9 mouse cellular contexts compared by ENCODE assay signal in the genomic region with DNA sequence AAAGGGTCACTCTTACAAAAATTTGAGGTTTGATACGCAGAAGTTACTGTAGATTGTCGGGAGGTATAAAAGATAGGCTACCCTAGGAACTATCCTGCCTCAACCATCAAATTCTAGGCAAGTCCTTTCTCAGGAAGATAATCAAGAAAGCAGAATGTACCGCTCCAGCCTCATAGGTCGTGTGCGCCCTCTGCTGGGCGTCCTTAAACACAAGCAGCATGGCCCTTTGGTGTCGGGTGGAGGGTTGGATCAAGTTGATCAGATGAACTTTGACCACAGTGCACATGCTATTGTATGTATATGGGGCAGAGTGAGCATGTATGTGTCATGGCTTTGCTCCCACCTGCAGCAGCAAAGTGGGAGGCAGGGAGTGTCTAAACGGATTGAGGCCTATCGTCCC. TPM values are rescaled to one million over a fixed set of nuclear protein-coding genes. Genes with fewer than 3 reads are reported as not detected.
DNase-seq lines count a peak whose midpoint lies in the region; ATAC-seq and TF ChIP-seq lines count a peak whose summit lies in the region.
"Had no signal": no experiment of that assay in that cellular context is flagged by ENCODE, and none has a peak within 500 bp of the region (broad histone marks: within the 10 kb centered on the region; RNA-seq: fewer than 3 reads in every experiment).

No protein-coding gene starts in this region.

- no peaks in the 10 kb centered on the region for H3K36me3 ChIP-seq in thymus, adult 2 months (ENCODE audit: control insufficient read depth, insufficient read depth, low read length)
- H3K36me3 ChIP-seq in embryonic facial prominence, embryonic 14.5 days (ENCODE audit: control insufficient read depth, insufficient read depth, low read length) = no peaks in the 10 kb centered on the region
- no peaks in the 10 kb centered on the region for H3K36me3 ChIP-seq in intestine, embryonic 14.5 days (ENCODE audit: control insufficient read depth, insufficient read depth, low read length)
- no peaks in the 10 kb centered on the region for H3K36me3 ChIP-seq in neural tube, embryonic 15.5 days

- intact Hi-C loops in left cerebral cortex, postnatal 36 days (cut with DNase I) = loop anchor here (1.0 to 5.0 kb wide), 2 partner anchors 59 to 101 kb away; no protein-coding TSS in a partner anchor

- 0 out of 2 replicates have a peak, but pooled peaks cover 3% of the 10 kb centered on the region for H3K9me3 ChIP-seq in embryonic facial prominence, embryonic 14.5 days (ENCODE audit: control insufficient read depth, low read length)
- H3K9me3 ChIP-seq in intestine, embryonic 14.5 days (ENCODE audit: control insufficient read depth, low read length) = 0 out of 2 replicates have a peak, but pooled peaks cover 2% of the 10 kb centered on the region
- no peaks in the 10 kb centered on the region for H3K9me3 ChIP-seq in neural tube, embryonic 15.5 days (replicated peaks)

- DNase-seq in thymus, adult 2 months = peak; percentile 11
- no peak for DNase-seq in thymus, adult 18-20 months
- DNase-seq in embryonic facial prominence, embryonic 14.5 days (ENCODE audit: low spot score) = peak; percentile 83
- peak; percentile 74 for DNase-seq in intestine, embryonic 14.5 days (ENCODE audit: low spot score)
- DNase-seq in left cerebral cortex, postnatal 36 days (ENCODE audit: low spot score in 2 of 2) = peak; percentile 43 to 55

- no peaks in the 10 kb centered on the region for H3K4me1 ChIP-seq in thymus, adult 2 months (replicated peaks; ENCODE audit: control insufficient read depth, insufficient read depth, low read length)
- H3K4me1 ChIP-seq in bone marrow, adult 2 months (ENCODE audit: control insufficient read depth, insufficient read depth, low read length) = no peaks in the 10 kb centered on the region
- H3K4me1 ChIP-seq in embryonic facial prominence, embryonic 14.5 days (ENCODE audit: control insufficient read depth, insufficient read depth, low read length) = no peaks in the 10 kb centered on the region
- H3K4me1 ChIP-seq in intestine, embryonic 14.5 days (replicated peaks; ENCODE audit: control insufficient read depth, insufficient read depth, low read length) = no peaks in the 10 kb centered on the region
- H3K4me1 ChIP-seq in neural tube, embryonic 15.5 days = no peaks in the 10 kb centered on the region

- H3K27me3 ChIP-seq in thymus, adult 2 months (ENCODE audit: control insufficient read depth, insufficient read depth, low read length) = no peaks in the 10 kb centered on the region
- H3K27me3 ChIP-seq in embryonic facial prominence, embryonic 14.5 days (replicated peaks; ENCODE audit: control insufficient read depth, insufficient read depth, low read length) = no peaks in the 10 kb centered on the region
- no peaks in the 10 kb centered on the region for H3K27me3 ChIP-seq in intestine, embryonic 14.5 days (replicated peaks; ENCODE audit: control insufficient read depth, insufficient read depth, low read length)
- peaks cover 6% of the 10 kb centered on the region; the same call in 1 of the 2 replicates for H3K27me3 ChIP-seq in neural tube, embryonic 15.5 days (replicated peaks)

- TF ChIP-seq CTCF in thymus, adult 2 months (IDR thresholded peaks at IDR 0.05; ENCODE audit: borderline replicate concordance, control insufficient read depth, extremely low read depth, insufficient read depth, low read length, poor library complexity) = peak; percentile 60; the same call in 1 of the 2 replicates
- peak; percentile 78 for TF ChIP-seq CTCF in bone marrow, adult 2 months (IDR thresholded peaks at IDR 0.05; ENCODE audit: control insufficient read depth, insufficient read depth, low read length)

- WGBS in thymus, adult 2 months = 20% methylated on average over 9 of the region's 9 CpGs
- WGBS in bone marrow, adult 2 months = 19% methylated on average over 9 of the region's 9 CpGs
- 14% methylated on average over 9 of the region's 9 CpGs for WGBS in embryonic facial prominence, embryonic 14.5 days
- 15% methylated on average over 9 of the region's 9 CpGs for WGBS in intestine, embryonic 14.5 days
- 15% methylated on average over 9 of the region's 9 CpGs for WGBS in neural tube, embryonic 15.5 days

- H3K27ac ChIP-seq in thymus, adult 2 months (ENCODE audit: control insufficient read depth, insufficient read depth, low read length) = no peak overlapping the region
- no peak overlapping the region for H3K27ac ChIP-seq in bone marrow, adult 2 months (ENCODE audit: control insufficient read depth, insufficient read depth, low read depth, low read length, poor library complexity)
- H3K27ac ChIP-seq in embryonic facial prominence, embryonic 14.5 days (replicated peaks; ENCODE audit: low read depth, low read length) = no peak overlapping the region
- no peak overlapping the region for H3K27ac ChIP-seq in intestine, embryonic 14.5 days (ENCODE audit: low read depth)
- H3K27ac ChIP-seq in neural tube, embryonic 15.5 days (replicated peaks) = no peak overlapping the region

- no peak overlapping the region for H3K4me3 ChIP-seq in thymus, adult 2 months (ENCODE audit: control insufficient read depth, insufficient read depth, low read length)
- H3K4me3 ChIP-seq in bone marrow, adult 2 months (replicated peaks; ENCODE audit: control insufficient read depth, low read depth, low read length) = no peak overlapping the region
- no peak overlapping the region for H3K4me3 ChIP-seq in embryonic facial prominence, embryonic 14.5 days (ENCODE audit: low read depth, low read length)
- no peak overlapping the region for H3K4me3 ChIP-seq in intestine, embryonic 14.5 days (ENCODE audit: low read depth, low read length)
- no peak overlapping the region for H3K4me3 ChIP-seq in neural tube, embryonic 15.5 days (replicated peaks)

- TF ChIP-seq POLR2A in thymus, adult 2 months (IDR thresholded peaks at IDR 0.05; ENCODE audit: control insufficient read depth, extremely low read depth, insufficient read depth, low read length, poor library complexity) = no peak
- TF ChIP-seq POLR2A in bone marrow, adult 2 months (IDR thresholded peaks at IDR 0.05; ENCODE audit: borderline replicate concordance, control insufficient read depth, low read depth, low read length) = no peak

- peak; percentile 55; the same call in 1 of the 2 replicates for ATAC-seq in embryonic facial prominence, embryonic 14.5 days (ENCODE audit: low read depth)
- 0 out of 2 replicates have a peak, but pooled peaks have one; percentile 12 for ATAC-seq in intestine, embryonic 14.5 days (replicated peaks; ENCODE audit: low FRiP score, low TSS enrichment, low read depth)
- ATAC-seq in neural tube, embryonic 15.5 days (ENCODE audit: low FRiP score) = peak; percentile 69; the same call in 1 of the 2 replicates
- no peak for ATAC-seq in monocyte, adult 5-6 weeks (replicated peaks; ENCODE audit: insufficient number of reproducible peaks, low FRiP score, low TSS enrichment, poor library complexity, severe bottlenecking)

- no peak overlapping the region for H3K4me2 ChIP-seq in embryonic facial prominence, embryonic 14.5 days (ENCODE audit: low read depth, low read length)
- no peak overlapping the region for H3K4me2 ChIP-seq in intestine, embryonic 14.5 days (ENCODE audit: low read length)
- H3K4me2 ChIP-seq in neural tube, embryonic 15.5 days = no peak overlapping the region

- H3K9ac ChIP-seq in embryonic facial prominence, embryonic 14.5 days (ENCODE audit: low read depth, low read length) = no peak overlapping the region
- H3K9ac ChIP-seq in intestine, embryonic 14.5 days (ENCODE audit: low read length) = no peak overlapping the region
- H3K9ac ChIP-seq in neural tube, embryonic 15.5 days (replicated peaks) = no peak overlapping the region

RNA-seq across cellular contexts. Expression of gene Zfp612, which starts 7.9 kb away (rescaled TPM):
- 0.14 and 0.30 TPM in 2 replicates for polyA plus RNA-seq in thymus, adult 2 months (2012; rRNA removed)
- 0.41 and 1.00 TPM in 2 replicates for polyA plus RNA-seq in bone marrow, adult 2 months (2011; ENCODE audit: insufficient read depth, insufficient read length, low replicate concordance, missing spikeins)
- polyA plus RNA-seq in embryonic facial prominence, embryonic 14.5 days (2014; fragmentation: Nextera tagmentation; extraction: Ambion mirVana) = 6.2 and 7.4 TPM in 2 replicates
- 6.4 and 7.1 TPM in 2 replicates for polyA plus RNA-seq in intestine, embryonic 14.5 days (2014; fragmentation: Nextera tagmentation; extraction: Ambion mirVana)
- total RNA-seq in left cerebral cortex, postnatal 36 days (2021) = 10 to 100 TPM; 36.5 to 40.1 TPM
- polyA plus RNA-seq in neural tube, embryonic 15.5 days (2015; fragmentation: Nextera tagmentation; extraction: Ambion mirVana) = 20.6 and 22.5 TPM in 2 replicates
- total RNA-seq in monocyte, adult 5-6 weeks (2017) = 1.1 TPM in 1 of 3 replicates, not detected in the others

RNA-seq across cellular contexts. Expression of gene Gm21964, which starts 29.4 kb away (rescaled TPM):
- 0.12 TPM in 1 of 2 replicates, not detected in the other for polyA plus RNA-seq in thymus, adult 2 months (2012; rRNA removed)
- not detected in 2 replicates for polyA plus RNA-seq in bone marrow, adult 2 months (2011; ENCODE audit: insufficient read depth, insufficient read length, low replicate concordance, missing spikeins)
- not detected in 2 replicates for polyA plus RNA-seq in embryonic facial prominence, embryonic 14.5 days (2014; fragmentation: Nextera tagmentation; extraction: Ambion mirVana)
- not detected in 2 replicates for polyA plus RNA-seq in intestine, embryonic 14.5 days (2014; fragmentation: Nextera tagmentation; extraction: Ambion mirVana)
- total RNA-seq in left cerebral cortex, postnatal 36 days (2021) = not detected
- not detected in 2 replicates for polyA plus RNA-seq in neural tube, embryonic 15.5 days (2015; fragmentation: Nextera tagmentation; extraction: Ambion mirVana)
- not detected in 3 replicates for total RNA-seq in monocyte, adult 5-6 weeks (2017)
- polyA plus RNA-seq: gonadal fat pad, adult 2 months had no signal

RNA-seq across cellular contexts. Expression of gene Gm17720, which starts 31.0 kb away (rescaled TPM):
- not detected in 2 replicates for polyA plus RNA-seq in thymus, adult 2 months (2012; rRNA removed)
- not detected in 2 replicates for polyA plus RNA-seq in bone marrow, adult 2 months (2011; ENCODE audit: insufficient read depth, insufficient read length, low replicate concordance, missing spikeins)
- not detected in 2 replicates for polyA plus RNA-seq in embryonic facial prominence, embryonic 14.5 days (2014; fragmentation: Nextera tagmentation; extraction: Ambion mirVana)
- not detected in 2 replicates for polyA plus RNA-seq in intestine, embryonic 14.5 days (2014; fragmentation: Nextera tagmentation; extraction: Ambion mirVana)
- total RNA-seq in left cerebral cortex, postnatal 36 days (2021) = not detected
- not detected in 2 replicates for polyA plus RNA-seq in neural tube, embryonic 15.5 days (2015; fragmentation: Nextera tagmentation; extraction: Ambion mirVana)
- not detected in 3 replicates for total RNA-seq in monocyte, adult 5-6 weeks (2017)
- polyA plus RNA-seq: gonadal fat pad, adult 2 months had no signal

RNA-seq across cellular contexts. Expression of gene Chst4, which starts 32.1 kb away (rescaled TPM):
- polyA plus RNA-seq in thymus, adult 2 months (2012; rRNA removed) = 1.4 and 2.9 TPM in 2 replicates
- not detected in 2 replicates for polyA plus RNA-seq in bone marrow, adult 2 months (2011; ENCODE audit: insufficient read depth, insufficient read length, low replicate concordance, missing spikeins)
- not detected in 2 replicates for polyA plus RNA-seq in embryonic facial prominence, embryonic 14.5 days (2014; fragmentation: Nextera tagmentation; extraction: Ambion mirVana)
- polyA plus RNA-seq in intestine, embryonic 14.5 days (2014; fragmentation: Nextera tagmentation; extraction: Ambion mirVana) = 0.83 and 1.8 TPM in 2 replicates
- total RNA-seq in left cerebral cortex, postnatal 36 days (2021) = under 1 TPM; 0.17 to 0.32 TPM
- not detected in 2 replicates for polyA plus RNA-seq in neural tube, embryonic 15.5 days (2015; fragmentation: Nextera tagmentation; extraction: Ambion mirVana)
- not detected in 3 replicates for total RNA-seq in monocyte, adult 5-6 weeks (2017)

Comparison
In these comparisons a context has a peak if more than half of its experiments do, and no peak if none do; other contexts are left out.
1. DNase-seq: peak in thymus, adult 2 months (single experiment), embryonic facial prominence, embryonic 14.5 days (single experiment), intestine, embryonic 14.5 days (single experiment) and left cerebral cortex, postnatal 36 days (2 of 2); none in thymus, adult 18-20 months (0 of 2).